In genomic region chr17:33865330-33866030, GRCm38 (mm10) we compare ENCODE assay signal across 9 mouse cellular contexts. TPM values are rescaled to one million over a fixed set of nuclear protein-coding genes. Genes with fewer than 3 reads are reported as not detected.
A peak's percentile ranks its signal among the peaks of the same experiment; 100 is the strongest.
DNase-seq lines count a peak whose midpoint lies in the region; ATAC-seq and TF ChIP-seq lines count a peak whose summit lies in the region.
"Had no signal": no experiment of that assay in that cellular context is flagged by ENCODE, and none has a peak within 500 bp of the region (broad histone marks: within the 10 kb centered on the region; RNA-seq: fewer than 3 reads in every experiment).

No protein-coding gene starts in this region.

- H3K4me3 ChIP-seq in CH12.LX (replicated peaks in 1 of 3; ENCODE audit: low read depth in 2 of 3, low read length in 2 of 3, poor library complexity in 1 of 3), result no peak overlapping the region
- no peak overlapping the region for H3K4me3 ChIP-seq in heart, embryonic 16.5 days (ENCODE audit: low read length)

- intact Hi-C loops in heart, postnatal 25 days (cut with DNase I), result no loop called here

- WGBS in heart, embryonic 16.5 days, result 23% methylated on average over 8 of the region's 9 CpGs

- in situ Hi-C loops in CH12.LX (cut with MboI; ENCODE audit: low pct_ligation_motif_present, low pct_unique_long_range_greater_than_20kb, low sequenced_read_pairs), result no loop called here

- TF ChIP-seq POLR2A in CH12.LX (IDR thresholded peaks at IDR 0.05; ENCODE audit: low read depth, low read length), result 0 out of 2 replicates have a peak, but pooled peaks have one; percentile 17

- peak; percentile 78 to 81 for TF ChIP-seq CTCF in CH12.LX (conservative IDR thresholded peaks at IDR 0.05 in 1 of 2, IDR thresholded peaks at IDR 0.05 in 1 of 2; ENCODE audit: low read depth in 2 of 2, low read length in 2 of 2)

- peak; percentile 47 for TF ChIP-seq RAD21 in CH12.LX (IDR thresholded peaks at IDR 0.05; ENCODE audit: low read depth, low read length)

- H3K27ac ChIP-seq in CH12.LX (ENCODE audit: insufficient read depth, low read depth), result no peak overlapping the region
- no peak overlapping the region for H3K27ac ChIP-seq in heart, embryonic 16.5 days (ENCODE audit: low read length)

- DNase-seq in heart, adult 18-20 months, result peak; percentile 31 to 37
- no peak for DNase-seq in heart, postnatal 25 days (ENCODE audit: low spot score)
- peak; percentile 85 for DNase-seq in CH12.LX (ENCODE audit: extremely low read depth)
- DNase-seq in c-Kit-positive CD71-negative TER-119-negative erythroid progenitor cells, embryonic 14.5 days (ENCODE audit: low read depth), result peak; percentile 90
- peak; percentile 86 to 91 for DNase-seq in left cerebral cortex, adult 9 months (ENCODE audit: low spot score in 2 of 2)
- DNase-seq in naive thymus-derived CD4-positive, alpha-beta T cell, adult 2 months (ENCODE audit: low read depth), result peak; percentile 94
- peak; percentile 63 to 69 for DNase-seq in thymus, postnatal 36 days

- 0 out of 2 replicates have a peak overlapping the region, but pooled peaks have one; percentile 18 for H3K4me2 ChIP-seq in CH12.LX (ENCODE audit: insufficient read depth, low read depth, poor library complexity, severe bottlenecking)
- H3K4me2 ChIP-seq in heart, embryonic 16.5 days (ENCODE audit: low read depth, low read length), result peak overlapping the region; percentile 37; the same call in 1 of the 2 replicates

- H3K36me3 ChIP-seq in CH12.LX (replicated peaks in 1 of 2; ENCODE audit: control insufficient read depth in 1 of 2, insufficient read depth in 1 of 2, low read length in 1 of 2), result peaks cover 0 to 5% of the 10 kb centered on the region in 2 experiments
- no peaks in the 10 kb centered on the region for H3K36me3 ChIP-seq in heart, embryonic 16.5 days (ENCODE audit: control insufficient read depth, insufficient read depth)

- H3K27me3 ChIP-seq in CH12.LX (replicated peaks), result no peaks in the 10 kb centered on the region
- no peaks in the 10 kb centered on the region for H3K27me3 ChIP-seq in heart, embryonic 16.5 days (ENCODE audit: control insufficient read depth, insufficient read depth, low read length)

- ATAC-seq in heart, embryonic 16.5 days (replicated peaks; ENCODE audit: extremely low read depth, insufficient read depth, low FRiP score), result no peak

- H3K79me2 ChIP-seq in CH12.LX (replicated peaks; ENCODE audit: control insufficient read depth, extremely low read depth, insufficient read depth, poor library complexity, severe bottlenecking), result no peaks in the 10 kb centered on the region

- TF ChIP-seq EP300 in CH12.LX (IDR thresholded peaks at IDR 0.05; ENCODE audit: low read length), result 0 out of 2 replicates have a peak, but pooled peaks have one; percentile 35

- no peaks in the 10 kb centered on the region for H3K9me3 ChIP-seq in CH12.LX (replicated peaks; ENCODE audit: low read length)
- no peaks in the 10 kb centered on the region for H3K9me3 ChIP-seq in heart, embryonic 16.5 days (replicated peaks; ENCODE audit: control insufficient read depth, low read length)

- H3K4me1 ChIP-seq in CH12.LX (ENCODE audit: control insufficient read depth in 1 of 2, insufficient read depth in 2 of 2), result peaks cover 0 to 6% of the 10 kb centered on the region in 2 experiments; a peak in 3 of 4 replicates
- 0 out of 2 replicates have a peak, but pooled peaks cover 2% of the 10 kb centered on the region for H3K4me1 ChIP-seq in heart, embryonic 16.5 days (ENCODE audit: control insufficient read depth, insufficient read depth, low read length)

- no peak overlapping the region for H3K9ac ChIP-seq in CH12.LX (ENCODE audit: insufficient read depth, low read depth)
- no peak overlapping the region for H3K9ac ChIP-seq in heart, embryonic 16.5 days (ENCODE audit: low read length)

- dilution Hi-C loops in CH12.LX (cut with MboI; ENCODE audit: extremely low pct_ligation_motif_present, extremely low pct_unique_long_range_greater_than_20kb, low sequenced_read_pairs), result no loop called here

TF ChIP-seq in CH12.LX, 34 proteins besides CTCF, POLR2A, EP300 and RAD21:
- TF ChIP-seq CHD1 (IDR thresholded peaks at IDR 0.05; ENCODE audit: low read depth, low read length), result no peak
- TF ChIP-seq TBP (conservative IDR thresholded peaks at IDR 0.05; ENCODE audit: low read depth, low read length), result no peak
- TF ChIP-seq ZMIZ1 (IDR thresholded peaks at IDR 0.05; ENCODE audit: low read depth, low read length), result no peak
- TF ChIP-seq MAX (IDR thresholded peaks at IDR 0.05; ENCODE audit: low read length), result peak; percentile 67
- TF ChIP-seq NRF1 (IDR thresholded peaks at IDR 0.05; ENCODE audit: low read depth, low read length), result 0 out of 2 replicates have a peak, but pooled peaks have one; percentile 29
- TF ChIP-seq USF2 (conservative IDR thresholded peaks at IDR 0.05; ENCODE audit: low read depth, low read length), result no peak
- peak; percentile 55 for TF ChIP-seq CHD2 (IDR thresholded peaks at IDR 0.05; ENCODE audit: low read length)
- TF ChIP-seq MXI1 (IDR thresholded peaks at IDR 0.05; ENCODE audit: low read depth, low read length), result no peak
- TF ChIP-seq IRF4 (IDR thresholded peaks at IDR 0.05; ENCODE audit: low read depth, low read length), result peak; percentile 47; the same call in 1 of the 2 replicates
- TF ChIP-seq MYC (IDR thresholded peaks at IDR 0.05; ENCODE audit: low read depth, low read length), result peak; percentile 74; the same call in 1 of the 2 replicates
- 0 out of 2 replicates have a peak, but pooled peaks have one; percentile 21 for TF ChIP-seq JUND (conservative IDR thresholded peaks at IDR 0.05; ENCODE audit: low read depth, low read length)
- no peak for TF ChIP-seq JUN (IDR thresholded peaks at IDR 0.05; ENCODE audit: insufficient read depth, low read depth, low read length)
- peak; percentile 38; the same call in 1 of the 2 replicates for TF ChIP-seq HCFC1 (IDR thresholded peaks at IDR 0.05; ENCODE audit: low read depth, low read length)
- peak; percentile 66; the same call in 1 of the 2 replicates for TF ChIP-seq MEF2A (IDR thresholded peaks at IDR 0.05; ENCODE audit: borderline replicate concordance, low read depth, low read length)
- TF ChIP-seq KAT2A (IDR thresholded peaks at IDR 0.05; ENCODE audit: insufficient replicate concordance, low read length), result no peak
- peak; percentile 52 for TF ChIP-seq BHLHE40 (IDR thresholded peaks at IDR 0.05; ENCODE audit: low read depth, low read length)
- TF ChIP-seq SMC3 (IDR thresholded peaks at IDR 0.05; ENCODE audit: low read depth, low read length), result peak; percentile 40
- no peak for TF ChIP-seq PAX5 (IDR thresholded peaks at IDR 0.05; ENCODE audit: low read length)
- no peak for TF ChIP-seq MAFK (IDR thresholded peaks at IDR 0.05; ENCODE audit: insufficient replicate concordance, low read length)
- TF ChIP-seq ELF1 (IDR thresholded peaks at IDR 0.05; ENCODE audit: low read depth, low read length), result peak; percentile 65

RNA-seq across cellular contexts. Expression of gene Gm7029, which starts 8.2 kb away (rescaled TPM):
- not detected for total RNA-seq in heart, adult 18-20 months (2021)
- not detected for total RNA-seq in heart, postnatal 25 days (2021)
- total RNA-seq in CH12.LX (2012; rRNA removed) (not detected in 2 replicates), CH12.LX (2014; rRNA removed) (not detected in 2 replicates)
- not detected in 2 replicates for polyA plus RNA-seq in CH12.LX (2012; ENCODE audit: insufficient read length, low read depth)
- polyA plus RNA-seq in heart, embryonic 16.5 days (2015; fragmentation: Nextera tagmentation; extraction: Ambion mirVana), result not detected in 2 replicates
- polyA plus RNA-seq: stomach, embryonic 16.5 days had no signal

RNA-seq across cellular contexts. Expression of gene Cd320, which starts 22.6 kb away (rescaled TPM):
- total RNA-seq in heart, adult 18-20 months (2021), result 10 to 100 TPM; 31.8 to 34.9 TPM
- 10 to 100 TPM; 30.6 to 31.9 TPM for total RNA-seq in heart, postnatal 25 days (2021)
- 53.7 and 57.1 TPM in 2 replicates for total RNA-seq in CH12.LX (2012; rRNA removed)
- total RNA-seq in CH12.LX (2014; rRNA removed), result 67.1 and 84.2 TPM in 2 replicates
- 45.3 and 50.9 TPM in 2 replicates for polyA plus RNA-seq in CH12.LX (2012; ENCODE audit: insufficient read length, low read depth)
- polyA plus RNA-seq in heart, embryonic 16.5 days (2015; fragmentation: Nextera tagmentation; extraction: Ambion mirVana), result 37.6 and 41.9 TPM in 2 replicates

RNA-seq across cellular contexts. Expression of gene Kifc1, which starts 25.0 kb away (rescaled TPM):
- 1 to 10 TPM in 1 of 2 experiments, under 1 TPM in 1; 0.80 to 1.4 TPM for total RNA-seq in heart, adult 18-20 months (2021)
- 1 to 10 TPM; 1.4 to 1.8 TPM for total RNA-seq in heart, postnatal 25 days (2021)
- total RNA-seq in CH12.LX (2012; rRNA removed) (22.3 and 23.0 TPM in 2 replicates), CH12.LX (2014; rRNA removed) (15.2 and 16.0 TPM in 2 replicates)
- polyA plus RNA-seq in CH12.LX (2012; ENCODE audit: insufficient read length, low read depth), result 41.2 and 46.6 TPM in 2 replicates
- 7.8 and 8.3 TPM in 2 replicates for polyA plus RNA-seq in heart, embryonic 16.5 days (2015; fragmentation: Nextera tagmentation; extraction: Ambion mirVana)

RNA-seq across cellular contexts. Expression of gene Platr17, which starts 39.5 kb away (rescaled TPM):
- not detected for total RNA-seq in heart, adult 18-20 months (2021)
- total RNA-seq in heart, postnatal 25 days (2021), result not detected
- total RNA-seq in CH12.LX (2012; rRNA removed) (not detected in 2 replicates), CH12.LX (2014; rRNA removed) (not detected in 2 replicates)
- not detected in 2 replicates for polyA plus RNA-seq in CH12.LX (2012; ENCODE audit: insufficient read length, low read depth)
- 0.30 TPM in 1 of 2 replicates, not detected in the other for polyA plus RNA-seq in heart, embryonic 16.5 days (2015; fragmentation: Nextera tagmentation; extraction: Ambion mirVana)

RNA-seq across cellular contexts. Expression of gene Ndufa7, which starts 41.1 kb away (rescaled TPM):
- 100 to 1,000 TPM; 645 to 655 TPM for total RNA-seq in heart, adult 18-20 months (2021)
- total RNA-seq in heart, postnatal 25 days (2021), result 100 to 1,000 TPM; 599 to 648 TPM
- total RNA-seq in CH12.LX (2012; rRNA removed), result 316 and 364 TPM in 2 replicates
- 168 and 194 TPM in 2 replicates for total RNA-seq in CH12.LX (2014; rRNA removed)
- polyA plus RNA-seq in CH12.LX (2012; ENCODE audit: insufficient read length, low read depth), result 153 and 164 TPM in 2 replicates
- 535 and 549 TPM in 2 replicates for polyA plus RNA-seq in heart, embryonic 16.5 days (2015; fragmentation: Nextera tagmentation; extraction: Ambion mirVana)

Comparison
In these comparisons a context has a peak if more than half of its experiments do, and no peak if none do; other contexts are left out.
1. RNA of gene Kifc1, which starts 25.0 kb away (total RNA-seq): 15.2 to 23.0 TPM in CH12.LX; 1.4 to 1.8 TPM in heart, postnatal 25 days and 0.80 to 1.4 TPM in heart, adult 18-20 months; every median in the first group is over 4 times any median in the second.